Mouse (Mus musculus) adrenal gland (tissue): ENCODE data around the gene Ofd1.

Source experiments
- intact Hi-C: fragments of 180-260 bp; cut with DNase I; formaldehyde crosslinking; loops from one replicate; pipeline ENCODE4 v1.15.1; 2025

Ofd1 gene

DNA sequence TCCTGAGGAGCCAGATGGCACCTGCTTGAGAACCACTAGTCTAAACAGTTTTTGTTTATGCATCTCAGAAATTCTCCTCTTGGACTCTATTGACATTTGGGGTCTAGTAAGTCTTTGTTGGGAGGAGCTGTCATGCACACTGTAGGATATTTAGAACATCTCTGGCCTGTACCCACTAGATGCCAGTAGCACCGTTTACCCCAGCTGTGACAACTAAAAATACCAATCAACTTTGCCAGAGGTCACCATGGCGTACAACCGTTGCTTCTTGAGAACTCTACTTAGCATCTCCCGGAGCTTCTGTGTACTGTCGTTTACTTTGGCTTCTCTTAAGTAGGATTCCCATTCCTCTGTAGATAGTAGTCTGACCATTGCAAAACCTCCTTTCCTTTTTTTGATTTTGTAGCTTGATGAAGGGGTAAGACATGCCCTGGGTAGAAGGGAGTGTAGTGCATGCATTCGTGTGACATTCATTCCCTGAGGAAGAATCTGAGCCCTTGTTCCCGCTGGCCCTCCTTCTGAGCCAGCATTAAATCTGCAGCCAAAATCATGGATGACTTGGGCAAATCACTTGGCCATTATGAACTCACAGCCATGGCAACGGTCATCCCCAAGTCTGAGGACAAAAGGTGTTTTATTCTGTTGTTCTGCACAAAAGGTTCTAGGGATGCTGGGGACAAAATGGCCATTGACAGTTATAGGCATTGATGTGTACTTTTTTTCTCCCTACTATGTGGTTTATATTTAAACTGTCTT lies 74.9 kb downstream of the Ofd1 start:
- intact Hi-C loops = no loop called here

DNA sequence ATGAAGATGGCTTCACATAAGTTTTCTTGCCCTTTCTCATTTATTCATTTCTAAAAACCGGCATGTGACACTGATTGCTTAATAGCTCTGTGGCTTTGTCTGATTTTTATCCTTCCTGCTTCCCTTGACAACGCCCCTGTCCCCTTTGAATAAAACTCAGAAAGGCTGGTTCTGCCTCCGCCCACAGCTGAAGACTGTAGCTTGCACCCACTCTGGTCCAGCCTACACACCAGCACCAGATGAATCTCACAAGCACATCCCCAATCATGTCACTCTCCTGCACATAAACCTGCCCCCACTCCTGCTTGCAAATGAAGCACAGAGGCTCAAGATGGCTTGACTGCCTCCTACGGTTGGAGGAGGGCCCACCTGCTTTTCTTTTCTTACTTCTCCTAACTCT lies 80.0 kb downstream of the Ofd1 start:
- intact Hi-C loops = no loop called here

DNA sequence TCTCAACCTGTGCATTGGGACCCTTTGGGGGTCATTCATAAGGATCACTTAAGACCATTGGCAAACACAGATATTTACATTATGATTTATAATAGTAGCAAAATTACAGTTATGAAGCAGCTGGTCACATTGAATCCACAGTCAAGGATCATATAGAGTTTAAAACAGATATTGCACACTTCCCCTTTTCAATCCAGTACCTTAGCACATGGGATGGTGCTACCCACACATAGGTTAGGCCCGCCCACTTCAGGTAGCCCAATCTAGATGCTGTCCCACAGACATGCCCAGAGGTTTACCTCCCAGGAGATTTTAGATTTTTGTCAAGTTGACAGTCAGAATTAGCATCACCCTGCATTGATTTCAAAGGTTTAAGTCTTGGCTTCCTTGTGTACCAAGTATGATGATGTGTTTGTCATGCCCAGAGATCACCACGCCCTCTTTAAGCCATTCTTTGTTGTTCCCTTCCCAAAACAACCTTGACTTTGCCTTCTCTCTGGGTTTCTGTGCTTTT lies 80.5 kb downstream of the Ofd1 start:
- intact Hi-C loops = no loop called here

DNA sequence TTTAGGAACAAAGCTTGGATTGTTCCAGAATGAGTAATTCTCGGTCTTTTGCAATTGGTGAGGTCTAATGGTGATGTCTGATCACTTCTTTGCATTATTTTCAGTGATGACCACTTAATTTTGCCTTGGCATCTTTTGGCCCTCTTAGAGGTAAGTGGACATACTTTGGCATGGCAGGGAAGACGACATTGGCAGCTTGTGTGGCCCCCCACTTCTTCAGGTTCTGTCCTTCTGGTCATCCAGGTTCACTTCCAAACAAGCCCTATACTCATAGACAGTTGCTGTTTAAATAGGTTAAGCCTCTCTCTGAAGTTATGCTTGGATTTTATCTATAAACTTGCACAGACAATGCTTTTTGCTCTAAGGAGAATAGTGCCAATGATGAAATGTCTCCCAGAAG lies 81.5 kb downstream of the Ofd1 start:
- intact Hi-C loops = no loop called here

DNA sequence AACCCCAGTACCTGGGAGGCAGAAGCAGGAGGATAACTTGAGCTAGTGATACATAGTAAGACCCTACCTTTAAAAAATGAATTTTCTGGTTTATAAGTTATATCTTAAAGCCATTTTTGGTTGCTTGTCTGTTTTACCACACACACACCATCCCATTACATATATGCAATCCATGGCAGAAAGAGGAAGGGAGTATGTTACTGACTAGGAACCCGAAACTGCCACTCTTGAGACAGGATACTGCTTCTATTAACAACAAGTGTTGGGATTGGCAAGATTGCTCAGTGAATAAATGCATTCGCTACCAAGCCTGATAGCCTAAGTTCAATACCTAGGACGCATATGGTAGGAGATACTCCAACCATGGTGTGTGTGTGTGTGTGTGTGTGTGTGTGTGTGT lies 84.2 kb downstream of the Ofd1 start:
- intact Hi-C loops = no loop called here

DNA sequence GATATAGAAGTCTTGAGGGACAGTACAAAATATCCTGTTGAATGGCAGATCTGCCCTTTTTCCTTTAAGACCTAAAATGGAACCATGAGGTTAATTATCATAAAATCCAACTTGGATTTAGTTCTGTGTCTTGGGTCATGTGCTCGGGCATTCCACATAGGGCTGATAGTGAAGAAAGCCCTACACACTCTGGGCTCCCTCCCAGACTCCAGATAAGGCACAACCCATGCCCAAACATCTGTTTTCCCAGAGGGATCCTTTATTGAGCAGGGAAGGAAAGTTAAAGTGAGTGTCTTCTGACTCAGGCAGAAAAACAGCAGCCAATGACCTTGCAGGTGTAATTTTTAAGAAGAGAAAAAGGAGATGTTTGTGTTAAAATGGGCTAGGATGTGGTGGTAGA lies 85.6 kb downstream of the Ofd1 start:
- intact Hi-C loops = no loop called here

DNA sequence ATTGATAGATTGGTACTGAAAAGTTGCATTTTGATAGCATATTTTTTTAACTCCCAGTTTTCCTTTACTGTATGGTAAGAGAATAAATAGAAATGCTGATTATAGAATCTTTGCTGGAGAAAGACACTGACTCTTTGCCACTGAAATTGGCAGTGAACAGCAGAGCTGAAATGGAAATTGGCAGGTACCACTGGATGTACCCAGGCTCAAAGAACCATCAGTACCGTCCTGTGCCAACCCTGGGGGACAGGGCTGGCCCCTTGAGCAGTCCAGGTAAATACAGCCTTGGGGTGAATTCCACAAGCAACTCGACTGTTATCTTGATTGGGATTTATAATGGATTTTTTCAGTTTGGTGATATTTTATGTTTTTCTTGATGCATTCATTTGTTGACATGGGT lies 87.1 kb downstream of the Ofd1 start:
- intact Hi-C loops = loop anchor here (2.0 kb wide), 1 partner anchor 187 kb away; no protein-coding TSS in a partner anchor

DNA sequence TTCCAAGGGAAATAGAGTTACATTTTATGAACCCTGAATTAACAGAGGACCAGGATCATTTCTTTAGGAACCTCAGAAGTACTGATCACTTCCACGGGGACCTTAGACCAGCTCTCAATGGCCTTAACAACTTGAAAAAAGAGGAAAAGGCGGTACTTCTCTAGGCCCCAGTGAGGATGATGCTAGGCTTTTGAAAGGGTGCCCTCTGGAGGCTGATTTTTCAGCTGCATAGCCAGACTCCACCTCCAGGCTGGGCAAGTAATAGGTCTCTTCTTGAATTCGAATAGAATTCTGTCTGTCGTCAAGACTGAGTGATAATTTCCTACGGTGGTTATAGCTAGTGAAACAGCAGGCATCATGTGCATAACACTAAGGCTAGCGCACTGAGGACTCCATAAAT lies 88.7 kb downstream of the Ofd1 start:
- intact Hi-C loops = loop anchor here (2.0 kb wide), 1 partner anchor 185 kb away; no protein-coding TSS in a partner anchor

DNA sequence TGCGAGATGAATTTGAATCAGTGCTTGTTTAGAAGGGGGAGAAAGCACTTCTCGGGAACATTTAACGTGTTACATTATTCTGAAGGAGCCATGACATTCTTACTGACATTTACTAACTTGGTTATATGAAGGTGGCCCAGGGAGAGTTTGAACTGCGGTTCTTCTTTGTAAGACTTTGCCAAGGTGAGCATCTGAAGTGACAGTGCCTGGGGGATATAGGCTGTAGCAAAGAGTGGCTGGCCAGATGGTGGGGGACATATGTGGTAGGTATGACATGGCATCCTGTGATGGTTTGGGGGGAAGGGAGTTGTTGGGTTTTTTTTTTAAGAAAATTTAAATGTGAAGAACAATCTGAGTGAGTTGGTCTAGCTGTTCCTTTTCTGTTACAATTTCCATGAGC lies 91.9 kb downstream of the Ofd1 start:
- intact Hi-C loops = no loop called here

DNA sequence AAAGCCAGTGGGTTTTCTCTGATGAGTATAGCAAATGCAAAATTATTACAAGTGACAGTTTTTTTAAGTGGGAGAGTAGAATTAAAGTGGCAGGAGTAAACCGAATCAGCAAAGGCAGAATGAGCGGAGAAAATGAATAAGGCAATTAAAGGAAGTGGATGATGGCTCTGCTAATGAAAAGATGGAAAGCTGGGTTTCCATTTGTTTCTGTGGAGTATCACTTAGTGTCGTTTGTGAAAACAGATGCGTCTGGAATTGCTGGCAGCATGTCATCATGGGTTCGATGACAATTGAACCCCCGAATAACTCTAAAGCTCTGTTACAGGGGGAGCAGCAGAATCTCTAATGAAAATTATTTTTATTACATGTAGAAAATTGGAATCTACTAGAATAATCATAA lies 92.4 kb downstream of the Ofd1 start:
- intact Hi-C loops = no loop called here

DNA sequence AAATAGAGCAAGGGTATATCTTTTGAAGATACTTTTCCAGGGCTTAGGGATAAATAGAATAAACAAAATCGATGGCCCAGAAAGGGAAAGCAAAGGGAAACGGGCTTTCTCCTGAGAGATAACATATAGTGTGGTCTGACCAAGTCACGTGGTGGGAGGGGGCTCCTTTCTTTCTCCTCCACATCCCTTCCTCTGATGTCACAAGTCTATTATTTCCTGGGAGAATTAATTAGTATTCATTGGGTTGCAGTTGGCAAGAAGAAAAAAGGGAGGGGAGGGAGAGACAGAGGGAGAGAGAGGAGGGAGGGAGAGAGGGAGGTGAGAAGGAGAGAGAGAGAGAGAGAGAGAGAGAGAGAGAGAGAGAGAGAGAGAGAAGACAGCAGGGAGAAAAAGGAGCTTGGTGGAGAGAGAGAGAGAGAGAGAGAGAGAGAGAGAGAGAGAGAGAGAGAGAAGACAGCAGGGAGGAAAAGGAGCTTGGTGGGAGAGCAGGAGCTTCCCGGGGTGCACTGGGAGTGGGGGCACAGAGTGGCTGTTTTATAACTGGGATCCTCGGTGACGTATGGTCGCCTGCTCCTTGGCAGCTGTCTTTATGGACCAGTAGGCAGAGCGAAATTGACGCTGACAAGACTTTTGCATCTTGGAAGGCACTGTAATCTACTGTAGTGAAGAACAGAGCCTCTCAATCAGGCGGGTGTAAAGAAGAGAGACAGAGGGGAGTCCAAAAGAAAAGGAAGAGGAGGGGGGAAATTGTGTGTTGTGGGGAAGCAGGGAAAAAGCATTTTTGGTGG lies 96.1 kb downstream of the Ofd1 start:
- intact Hi-C loops = no loop called here

DNA sequence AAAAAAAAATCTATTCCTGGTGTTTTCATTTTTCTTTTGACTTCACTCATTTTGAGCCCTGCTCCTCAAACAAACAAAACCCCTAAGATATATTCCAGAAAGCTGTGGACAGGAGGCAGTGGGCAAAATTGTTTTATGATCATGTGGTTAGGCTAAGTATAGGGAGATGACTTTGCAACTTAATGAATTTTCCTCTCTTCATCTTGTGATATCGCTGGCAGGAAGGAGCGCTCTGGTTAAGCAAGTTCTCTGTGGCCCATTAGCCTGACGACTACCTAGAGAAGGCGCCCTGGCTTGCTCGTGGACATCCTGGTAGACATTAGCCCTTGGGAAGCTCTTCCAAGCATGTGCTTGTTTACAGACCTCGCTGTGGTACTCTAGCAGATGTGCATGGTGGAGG lies 98.7 kb downstream of the Ofd1 start:
- intact Hi-C loops = no loop called here
